Mouse (Mus musculus): ENCODE data around the gene Mrps25.

Mrps25 gene

GRCm38 (mm10) chr6:92126861-92127468 lies 56.9 kb downstream of the Mrps25 start:
- no peak for DNase-seq (ENCODE audit: low read depth, low spot score)

DNA sequence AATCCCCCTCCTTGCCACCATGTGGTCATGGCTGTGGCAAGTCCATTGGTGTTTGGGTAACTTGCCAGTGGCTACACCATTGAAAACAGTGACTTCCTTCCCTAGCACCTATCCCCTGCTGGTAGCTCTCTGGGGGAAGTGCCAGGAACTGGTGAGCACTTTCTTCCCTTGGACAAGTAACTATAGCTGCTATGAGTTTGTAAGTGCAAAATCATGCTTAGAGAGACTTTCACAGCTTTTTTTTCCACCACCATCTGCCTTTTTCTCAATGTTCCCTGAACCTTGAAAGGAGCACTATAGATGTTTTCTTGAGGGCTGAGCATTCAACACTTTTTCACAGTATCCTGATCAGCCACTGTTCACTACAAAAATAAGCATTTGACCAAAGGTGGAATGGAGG lies 59.3 kb downstream of the Mrps25 start:
- DNase-seq (ENCODE audit: low read depth, low spot score) = peak; percentile 65
